Mouse (Mus musculus): ENCODE measurements at regions not wholly inside any gene's neighbourhood (a gene's known extent, or its start where the extent isn't known, plus 50 kb on each side); places are given as distances from the start of the nearest gene placed in this dataset.
A peak's percentile ranks its signal among the peaks of the same experiment; 100 is the strongest.

- H3K4me3 ChIP-seq (ENCODE audit: low read depth, low read length) = no peak overlapping the region
- DNase-seq (ENCODE audit: low spot score) (peak; percentile 70), ATAC-seq (ENCODE audit: low FRiP score) (no peak)
- H3K36me3 ChIP-seq (ENCODE audit: insufficient read depth, low read length) = no peaks in the 10 kb centered on the region
- no peaks in the 10 kb centered on the region for H3K9me3 ChIP-seq (ENCODE audit: low read length)
- no peak overlapping the region for H3K9ac ChIP-seq (replicated peaks; ENCODE audit: low read length, poor library complexity, severe bottlenecking)
- H3K27ac ChIP-seq (ENCODE audit: low read depth, low read length) = no peak overlapping the region
- no peaks in the 10 kb centered on the region for H3K27me3 ChIP-seq (ENCODE audit: insufficient read depth, low read length)
- TF ChIP-seq CTCF (IDR thresholded peaks at IDR 0.05) = no peak
- 51% methylated on average over 6 of the region's 6 CpGs for WGBS
- H3K4me1 ChIP-seq (ENCODE audit: insufficient read depth, low read length) = no peaks in the 10 kb centered on the region
- H3K4me2 ChIP-seq (ENCODE audit: low read depth, low read length, poor library complexity, severe bottlenecking) = no peak overlapping the region
Measured at GRCm38 (mm10) chr3:66480718-66481117, 184.1 kb upstream of the Veph1 start.

GRCm38 (mm10) chr3:66479266-66479665 is 182.6 kb upstream of the Veph1 start:
- Histone ChIP-seq H3K4me3 (ENCODE audit: low read depth, low read length) (no peak overlapping the region), H3K9me3 (ENCODE audit: low read length) (no peaks in the 10 kb centered on the region), H3K4me2 (ENCODE audit: low read depth, low read length, poor library complexity, severe bottlenecking) (no peak overlapping the region), H3K27me3 (ENCODE audit: insufficient read depth, low read length) (no peaks in the 10 kb centered on the region), H3K27ac (ENCODE audit: low read depth, low read length) (no peak overlapping the region), H3K4me1 (ENCODE audit: insufficient read depth, low read length) (no peaks in the 10 kb centered on the region), H3K36me3 (ENCODE audit: insufficient read depth, low read length) (no peaks in the 10 kb centered on the region), H3K9ac (replicated peaks; ENCODE audit: low read length, poor library complexity, severe bottlenecking) (no peak overlapping the region)
- 55% methylated on average over 4 of the region's 4 CpGs for WGBS
- peak; percentile 9 for DNase-seq (ENCODE audit: low spot score)
- no peak for ATAC-seq (ENCODE audit: low FRiP score)
- TF ChIP-seq CTCF (IDR thresholded peaks at IDR 0.05) = no peak

GRCm38 (mm10) chr3:66466321-66466720 is 169.7 kb upstream of the Veph1 start:
- no peak overlapping the region for H3K9ac ChIP-seq (replicated peaks; ENCODE audit: low read length, poor library complexity, severe bottlenecking)
- no peaks in the 10 kb centered on the region for H3K36me3 ChIP-seq (ENCODE audit: insufficient read depth, low read length)
- WGBS = 76% methylated on average over 5 of the region's 5 CpGs
- TF ChIP-seq CTCF (IDR thresholded peaks at IDR 0.05) = no peak
- no peak for DNase-seq (ENCODE audit: low spot score)
- H3K4me1 ChIP-seq (ENCODE audit: insufficient read depth, low read length) = no peaks in the 10 kb centered on the region
- no peaks in the 10 kb centered on the region for H3K27me3 ChIP-seq (ENCODE audit: insufficient read depth, low read length)
- H3K27ac ChIP-seq (ENCODE audit: low read depth, low read length) = no peak overlapping the region
- no peak overlapping the region for H3K4me3 ChIP-seq (ENCODE audit: low read depth, low read length)
- no peak overlapping the region for H3K4me2 ChIP-seq (ENCODE audit: low read depth, low read length, poor library complexity, severe bottlenecking)
- H3K9me3 ChIP-seq (ENCODE audit: low read length) = no peaks in the 10 kb centered on the region
- no peak for ATAC-seq (ENCODE audit: low FRiP score)

- Histone ChIP-seq H3K4me1 (ENCODE audit: insufficient read depth, low read length) (no peaks in the 10 kb centered on the region), H3K4me3 (ENCODE audit: low read depth, low read length) (no peak overlapping the region), H3K36me3 (ENCODE audit: insufficient read depth, low read length) (no peaks in the 10 kb centered on the region), H3K9ac (replicated peaks; ENCODE audit: low read length, poor library complexity, severe bottlenecking) (no peak overlapping the region), H3K27ac (ENCODE audit: low read depth, low read length) (no peak overlapping the region), H3K27me3 (ENCODE audit: insufficient read depth, low read length) (no peaks in the 10 kb centered on the region), H3K9me3 (ENCODE audit: low read length) (no peaks in the 10 kb centered on the region), H3K4me2 (ENCODE audit: low read depth, low read length, poor library complexity, severe bottlenecking) (no peak overlapping the region)
- TF ChIP-seq CTCF (IDR thresholded peaks at IDR 0.05) = no peak
- WGBS = 68% methylated on average over 1 of the region's 1 CpGs
- DNase-seq (ENCODE audit: low spot score) = peak; percentile 10
- no peak for ATAC-seq (ENCODE audit: low FRiP score)
Measured at GRCm38 (mm10) chr3:66465371-66465770, 168.7 kb upstream of the Veph1 start.

GRCm38 (mm10) chr3:66462341-66462740 is 165.7 kb upstream of the Veph1 start:
- no peak for TF ChIP-seq CTCF (IDR thresholded peaks at IDR 0.05)
- no peaks in the 10 kb centered on the region for H3K36me3 ChIP-seq (ENCODE audit: insufficient read depth, low read length)
- H3K9me3 ChIP-seq (ENCODE audit: low read length) = no peaks in the 10 kb centered on the region
- H3K27ac ChIP-seq (ENCODE audit: low read depth, low read length) = no peak overlapping the region
- WGBS = 88% methylated on average over 1 of the region's 1 CpGs
- no peak for ATAC-seq (ENCODE audit: low FRiP score)
- no peaks in the 10 kb centered on the region for H3K27me3 ChIP-seq (ENCODE audit: insufficient read depth, low read length)
- H3K4me1 ChIP-seq (ENCODE audit: insufficient read depth, low read length) = no peaks in the 10 kb centered on the region
- no peak overlapping the region for H3K4me3 ChIP-seq (ENCODE audit: low read depth, low read length)
- no peak for DNase-seq (ENCODE audit: low spot score)
- no peak overlapping the region for H3K9ac ChIP-seq (replicated peaks; ENCODE audit: low read length, poor library complexity, severe bottlenecking)
- no peak overlapping the region for H3K4me2 ChIP-seq (ENCODE audit: low read depth, low read length, poor library complexity, severe bottlenecking)

- H3K27ac ChIP-seq (ENCODE audit: low read depth, low read length) = no peak overlapping the region
- WGBS = 88% methylated on average over 10 of the region's 10 CpGs
- H3K4me1 ChIP-seq (ENCODE audit: insufficient read depth, low read length) = no peaks in the 10 kb centered on the region
- no peak overlapping the region for H3K4me3 ChIP-seq (ENCODE audit: low read depth, low read length)
- no peak for ATAC-seq (ENCODE audit: low FRiP score)
- no peak for TF ChIP-seq CTCF (IDR thresholded peaks at IDR 0.05)
- H3K9ac ChIP-seq (replicated peaks; ENCODE audit: low read length, poor library complexity, severe bottlenecking) = no peak overlapping the region
- no peaks in the 10 kb centered on the region for H3K27me3 ChIP-seq (ENCODE audit: insufficient read depth, low read length)
- no peak for DNase-seq (ENCODE audit: low spot score)
- no peak overlapping the region for H3K4me2 ChIP-seq (ENCODE audit: low read depth, low read length, poor library complexity, severe bottlenecking)
- no peaks in the 10 kb centered on the region for H3K36me3 ChIP-seq (ENCODE audit: insufficient read depth, low read length)
- H3K9me3 ChIP-seq (ENCODE audit: low read length) = no peaks in the 10 kb centered on the region
Measured at GRCm38 (mm10) chr3:66446274-66447159, 149.9 kb upstream of the Veph1 start.

Measured in midbrain, postnatal 0 days (tissue).